Mouse (Mus musculus) 3134 (cell line): ENCODE results near the gene Camk2d.
A peak's percentile ranks its signal among the peaks of the same experiment; 100 is the strongest.

Source experiments
- DNase-seq: peaks from one replicate; pipeline ENCODE4 v3.0.0-alpha.2; 2011; ENCODE audit warnings: low spot score; ENCODE audit not compliant: insufficient read length; ENCODE audit errors: extremely low read depth

The Camk2d gene

GRCm38 (mm10) chr3:126797810-126798209 is 201.7 kb downstream of the Camk2d start:
- no peak for DNase-seq

GRCm38 (mm10) chr3:126802988-126803387 is 206.9 kb downstream of the Camk2d start:
- DNase-seq: no peak

- no peak for DNase-seq
Measured at GRCm38 (mm10) chr3:126804968-126805367, 208.9 kb downstream of the Camk2d start.

- no peak for DNase-seq
Measured at GRCm38 (mm10) chr3:126806145-126806544, 210.0 kb downstream of the Camk2d start.

GRCm38 (mm10) chr3:126809915-126810314 is 213.8 kb downstream of the Camk2d start:
- DNase-seq: no peak

- DNase-seq: no peak
Measured at GRCm38 (mm10) chr3:126810372-126811090, 214.4 kb downstream of the Camk2d start.

GRCm38 (mm10) chr3:126811646-126812045 is 215.5 kb downstream of the Camk2d start:
- no peak for DNase-seq

GRCm38 (mm10) chr3:126822374-126822773 is 226.3 kb downstream of the Camk2d start:
- no peak for DNase-seq

GRCm38 (mm10) chr3:126824930-126825329 is 228.8 kb downstream of the Camk2d start:
- DNase-seq: no peak

- DNase-seq: no peak
Measured at GRCm38 (mm10) chr3:126826172-126826571, 230.1 kb downstream of the Camk2d start.

- peak; percentile 79 for DNase-seq
Measured at GRCm38 (mm10) chr3:126827900-126828299, 231.8 kb downstream of the Camk2d start.

- peak; percentile 37 for DNase-seq
Measured at GRCm38 (mm10) chr3:126829817-126830216, 233.7 kb downstream of the Camk2d start.

GRCm38 (mm10) chr3:126831418-126832138 is 235.5 kb downstream of the Camk2d start:
- DNase-seq: peak; percentile 93

GRCm38 (mm10) chr3:126834641-126835167 is 238.6 kb downstream of the Camk2d start:
- peak; percentile 36 for DNase-seq

- no peak for DNase-seq
Measured at GRCm38 (mm10) chr3:126842780-126843179, 246.7 kb downstream of the Camk2d start.

- DNase-seq: no peak
Measured at GRCm38 (mm10) chr3:126844809-126845208, 248.7 kb downstream of the Camk2d start.

- peak; percentile 35 for DNase-seq
Measured at GRCm38 (mm10) chr3:126848081-126848480, 252.0 kb downstream of the Camk2d start.

- DNase-seq: no peak
Measured at GRCm38 (mm10) chr3:126860442-126860841, 264.3 kb downstream of the Camk2d start.

- DNase-seq: peak; percentile 34
Measured at GRCm38 (mm10) chr3:126869561-126869960, 273.5 kb downstream of the Camk2d start.

GRCm38 (mm10) chr3:126870688-126871087 is 274.6 kb downstream of the Camk2d start:
- DNase-seq: no peak

- DNase-seq: no peak
Measured at GRCm38 (mm10) chr3:126878233-126878632, 282.1 kb downstream of the Camk2d start.

- DNase-seq: no peak
Measured at GRCm38 (mm10) chr3:126886090-126886489, 290.0 kb downstream of the Camk2d start.
